In genomic region chr14:67582201-67582782, GRCm38 (mm10) we compare ENCODE assay signal across 14 mouse cellular contexts.
DNase-seq lines count a peak whose midpoint lies in the region; ATAC-seq and TF ChIP-seq lines count a peak whose summit lies in the region.
"Had no signal": no experiment of that assay in that cellular context is flagged by ENCODE, and none has a peak within 500 bp of the region (broad histone marks: within the 10 kb centered on the region; RNA-seq: fewer than 3 reads in every experiment).

No protein-coding gene starts in this region.

- H3K9ac ChIP-seq in limb, embryonic 14.5 days (ENCODE audit: low read depth, low read length, severe bottlenecking): no peak overlapping the region
- no peak overlapping the region for H3K9ac ChIP-seq in kidney, embryonic 16.5 days (replicated peaks; ENCODE audit: low read length)
- H3K9ac ChIP-seq: embryonic facial prominence, embryonic 12.5 days; kidney, embryonic 15.5 days had no signal

- TF ChIP-seq POLR2A in brain, embryonic 14.5 days (IDR thresholded peaks at IDR 0.05; ENCODE audit: borderline replicate concordance, extremely low read depth, insufficient read depth, insufficient read length, poor library complexity, severe bottlenecking): no peak
- no peak for TF ChIP-seq POLR2A in limb, embryonic 14.5 days (IDR thresholded peaks at IDR 0.05; ENCODE audit: borderline replicate concordance, extremely low read depth, insufficient read depth, insufficient read length)

- no peak overlapping the region for H3K4me3 ChIP-seq in limb, embryonic 14.5 days (replicated peaks; ENCODE audit: low read length)
- H3K4me3 ChIP-seq in kidney, embryonic 16.5 days (ENCODE audit: low read length): no peak overlapping the region
- H3K4me3 ChIP-seq: embryonic facial prominence, embryonic 12.5 days; kidney, embryonic 15.5 days had no signal

- H3K4me1 ChIP-seq in limb, embryonic 14.5 days (ENCODE audit: control insufficient read depth, insufficient read depth, low read length): peaks cover 16% of the 10 kb centered on the region
- H3K4me1 ChIP-seq in kidney, embryonic 16.5 days (ENCODE audit: insufficient read depth, low read length): no peaks in the 10 kb centered on the region
- H3K4me1 ChIP-seq: kidney, embryonic 15.5 days had no signal

- no peak for ATAC-seq in limb, embryonic 14.5 days (ENCODE audit: low FRiP score, low read depth)
- no peak for ATAC-seq in erythroblast, adult 5-6 weeks (replicated peaks; ENCODE audit: low FRiP score, poor library complexity, severe bottlenecking)
- ATAC-seq in kidney, embryonic 16.5 days (ENCODE audit: low FRiP score, low TSS enrichment): no peak

- no peak overlapping the region for H3K4me2 ChIP-seq in limb, embryonic 14.5 days (replicated peaks; ENCODE audit: low read depth, low read length, severe bottlenecking)
- no peak overlapping the region for H3K4me2 ChIP-seq in kidney, embryonic 16.5 days (replicated peaks; ENCODE audit: low read depth, low read length)
- H3K4me2 ChIP-seq: embryonic facial prominence, embryonic 12.5 days; heart, embryonic 11.5 days; kidney, embryonic 15.5 days had no signal

- 0 out of 2 replicates have a peak, but pooled peaks cover 4% of the 10 kb centered on the region for H3K9me3 ChIP-seq in limb, embryonic 14.5 days (ENCODE audit: control insufficient read depth, low read length)
- peaks cover 5% of the 10 kb centered on the region; the same call in 1 of the 2 replicates for H3K9me3 ChIP-seq in kidney, embryonic 16.5 days (ENCODE audit: low read length)
- H3K9me3 ChIP-seq: embryonic facial prominence, embryonic 12.5 days; kidney, embryonic 15.5 days had no signal

- 44% methylated on average over 8 of the region's 8 CpGs for WGBS in limb, embryonic 14.5 days
- 80% methylated on average over 8 of the region's 8 CpGs for WGBS in kidney, embryonic 16.5 days

- H3K27ac ChIP-seq in limb, embryonic 14.5 days (replicated peaks; ENCODE audit: low read depth, low read length): peak overlapping the region; percentile 30; the same call in 1 of the 2 replicates
- H3K27ac ChIP-seq in kidney, embryonic 16.5 days (ENCODE audit: low read length): no peak overlapping the region
- H3K27ac ChIP-seq: embryonic facial prominence, embryonic 12.5 days; kidney, embryonic 15.5 days had no signal

- no peaks in the 10 kb centered on the region for H3K36me3 ChIP-seq in limb, embryonic 14.5 days (ENCODE audit: control insufficient read depth, insufficient read depth, low read length)
- no peaks in the 10 kb centered on the region for H3K36me3 ChIP-seq in kidney, embryonic 16.5 days (ENCODE audit: insufficient read depth, low read length)
- H3K36me3 ChIP-seq: embryonic facial prominence, embryonic 12.5 days; kidney, embryonic 15.5 days had no signal

- H3K27me3 ChIP-seq in limb, embryonic 14.5 days (ENCODE audit: control insufficient read depth, insufficient read depth, low read length): no peaks in the 10 kb centered on the region
- H3K27me3 ChIP-seq in kidney, embryonic 16.5 days (ENCODE audit: insufficient read depth, low read length): no peaks in the 10 kb centered on the region
- H3K27me3 ChIP-seq: embryonic facial prominence, embryonic 12.5 days; kidney, embryonic 15.5 days had no signal

- TF ChIP-seq CTCF in brain, embryonic 14.5 days (IDR thresholded peaks at IDR 0.05; ENCODE audit: borderline replicate concordance, extremely low read depth, insufficient read depth, insufficient read length): no peak

- intact Hi-C loops in heart, postnatal 25 days (cut with DNase I): no loop called here

- peak; percentile 5 to 10 for DNase-seq in heart, adult 9 months (ENCODE audit: low spot score in 2 of 2)
- DNase-seq in heart, postnatal 25 days (ENCODE audit: low spot score): no peak
- peak; percentile 70 for DNase-seq in Muller cell, postnatal 12 days (ENCODE audit: inconsistent ontology term)
- DNase-seq in brain, embryonic 14.5 days (ENCODE audit: low read depth): peak; percentile 79
- peak; percentile 64 for DNase-seq in limb, embryonic 14.5 days (ENCODE audit: low spot score)
- DNase-seq in cerebellum, adult 9-11 months: no peak
- DNase-seq: adrenal gland, postnatal 25 days; cerebellum, adult 18-20 months; lung, adult 2 months had no signal

Comparison
In these comparisons a context has a peak if more than half of its experiments do, and no peak if none do; other contexts are left out.
1. DNase-seq: peak in heart, adult 9 months (2 of 2), Muller cell, postnatal 12 days (single experiment), brain, embryonic 14.5 days (single experiment) and limb, embryonic 14.5 days (single experiment); none in heart, postnatal 25 days (single experiment) and cerebellum, adult 9-11 months (single experiment).